Mouse (Mus musculus) left cerebral cortex, postnatal 10 days (tissue): ENCODE results near the gene Glra4. TPM values are rescaled to one million over a fixed set of nuclear protein-coding genes. Genes with fewer than 3 reads are reported as not detected.
A peak's percentile ranks its signal among the peaks of the same experiment; 100 is the strongest.
"Not testable (repeated sequence)": the region's sequence is repeated elsewhere in the genome, so short reads cannot be mapped to it uniquely, and the experiment has no call there.

Experiments
- DNase-seq, 2 experiments: peaks; one replicate each; pipeline ENCODE4 v3.0.0; 2021 to 2022; ENCODE audit warnings: low spot score in 2 of 2, mixed read lengths in 1 of 2; ENCODE audit errors: extremely low spot score in 1 of 2
- intact Hi-C: fragments of 180-260 bp; cut with DNase I; formaldehyde crosslinking; loops from one replicate; pipeline ENCODE4 v1.15.1; 2025
- total RNA-seq, 2 experiments: library from RNA; stranded (reverse); gene quantifications; 2 replicates each; pipeline ENCODE4 v1.2.3; 2021

Gene Glra4
- total RNA-seq, 2 experiments from 2014 or later = not detected

- intact Hi-C loops = loop anchor here (5.0 to 10.0 kb wide), 5 partner anchors 81 to 404 kb away; partner anchors contain the start of genes Plp1 and Zcchc18
- peak; percentile 93 to 94 for DNase-seq
These were observed 38.9 kb downstream of the Glra4 start for GRCm38 (mm10) chrX:136740791-136741650.

- intact Hi-C loops = loop anchor here (5.0 to 10.0 kb wide), 5 partner anchors 82 to 405 kb away; partner anchors contain the start of genes Plp1 and Zcchc18
- no peak for DNase-seq
These were observed 39.7 kb downstream of the Glra4 start for GRCm38 (mm10) chrX:136740087-136740790.

GRCm38 (mm10) chrX:136732016-136732415, 47.9 kb downstream of the Glra4 start:
- intact Hi-C loops = no loop called here
- no peak for DNase-seq

- DNase-seq, intact Hi-C loops: not testable (repeated sequence)
These were observed 65.0 kb downstream of the Glra4 start for GRCm38 (mm10) chrX:136714742-136715474.

GRCm38 (mm10) chrX:136708782-136709181, 71.2 kb downstream of the Glra4 start:
- intact Hi-C loops = no loop called here
- peak in 1 of 2 experiments; percentile 18 for DNase-seq

GRCm38 (mm10) chrX:136708168-136708681, 71.7 kb downstream of the Glra4 start:
- DNase-seq = peak; percentile 45 to 62
- intact Hi-C loops = no loop called here

Other genes with a start within 250 kb of the Glra4 start
- under 1 TPM; 0.26 to 0.32 TPM for gene Kir3dl2, start 236.1 kb downstream of the Glra4 start, total RNA-seq
- 100 to 1,000 TPM; 114 to 118 TPM for gene Tceal3, start 189.3 kb downstream of the Glra4 start, total RNA-seq
- gene Tceal1, start 72.2 kb downstream of the Glra4 start, total RNA-seq = 10 to 100 TPM; 14.5 TPM
- 100 to 1,000 TPM; 384 to 412 TPM for gene Morf4l2, start 36.5 kb downstream of the Glra4 start, total RNA-seq
- gene Plp1, start 42.5 kb upstream of the Glra4 start, total RNA-seq = 100 to 1,000 TPM in 1 of 2 experiments, 10 to 100 TPM in 1; 91.6 to 184 TPM
- 10 to 100 TPM; 22.7 to 25.3 TPM for gene Rab9b, start 88.6 kb upstream of the Glra4 start, total RNA-seq
- not detected for gene H2bfm, start 147.2 kb upstream of the Glra4 start, total RNA-seq
- 10 to 100 TPM; 25.1 to 47.4 TPM for gene Tmsb15b2, start 195.4 kb upstream of the Glra4 start, total RNA-seq
- gene Tmsb15l, start 196.7 kb upstream of the Glra4 start, total RNA-seq = 1 to 10 TPM; 3.1 to 4.3 TPM
- 10 to 100 TPM in 1 of 2 experiments, 1 to 10 TPM in 1; 6.8 to 20.8 TPM for gene Tmsb15b1, start 196.7 kb upstream of the Glra4 start, total RNA-seq
- gene Zcchc18, start 213.0 kb upstream of the Glra4 start, total RNA-seq = 100 to 1,000 TPM; 300 to 302 TPM